Mouse (Mus musculus) intestine, embryonic 15.5 days (tissue): Measurements from ENCODE around the gene Gm960. TPM values are rescaled to one million over a fixed set of nuclear protein-coding genes. Genes with fewer than 3 reads are reported as not detected.

ENCODE experiments used
- ATAC-seq: fragments of 200-750 bp; cut with Nextera tagmentation; 2 replicates; pipeline ENCODE4 v1.8.0; 2017; ENCODE audit warnings: moderate TSS enrichment, moderate library complexity
- H3K27ac ChIP-seq: fragments of 300-500 bp; sonication (generic); 2 replicates; pipeline ENCODE4 v1.5.1; 2015; ENCODE audit warnings: mild to moderate bottlenecking, inconsistent platforms
- H3K27me3 ChIP-seq: fragments of 300-500 bp; sonication (generic); replicated peaks from 2 replicates; pipeline ENCODE4 v1.6.1; 2015; ENCODE audit warnings: inconsistent platforms
- H3K36me3 ChIP-seq: fragments of 300-500 bp; sonication (generic); 2 replicates; pipeline ENCODE4 v1.6.1; 2015; ENCODE audit warnings: inconsistent platforms
- H3K4me1 ChIP-seq: fragments of 300-500 bp; sonication (generic); replicated peaks from 2 replicates; pipeline ENCODE4 v1.6.1; 2015; ENCODE audit warnings: inconsistent platforms
- H3K4me2 ChIP-seq: fragments of 300-500 bp; sonication (generic); replicated peaks from 2 replicates; pipeline ENCODE4 v1.6.1; 2015; ENCODE audit warnings: mild to moderate bottlenecking, inconsistent platforms
- H3K4me3 ChIP-seq: fragments of 300-500 bp; sonication (generic); replicated peaks from 2 replicates; pipeline ENCODE4 v1.5.1; 2015; ENCODE audit warnings: inconsistent platforms
- H3K9ac ChIP-seq: fragments of 300-500 bp; sonication (generic); 2 replicates; pipeline ENCODE4 v1.6.1; 2015; ENCODE audit warnings: inconsistent platforms
- H3K9me3 ChIP-seq: fragments of 300-500 bp; sonication (generic); 2 replicates; pipeline ENCODE4 v1.6.1; 2016; ENCODE audit warnings: inconsistent platforms
- WGBS: fragments of 180-500 bp; shearing (Covaris S2); methylation state at CpG from one replicate; pipeline ENCODE4 v1.1.7; 2015; 5-methylcytosine and 5-hydroxymethylcytosine counted together
- polyA plus RNA-seq: library from polyadenylated mRNA; unstranded; fragments of >200 nt; fragmentation: Nextera tagmentation; extraction: Ambion mirVana; gene quantifications from 2 replicates; pipeline ENCODE4 v1.2.1, GENCODE M21; 2015

Gm960 gene
- polyA plus RNA-seq, 1 experiment from 2014 or later = 1.4 TPM

DNA sequence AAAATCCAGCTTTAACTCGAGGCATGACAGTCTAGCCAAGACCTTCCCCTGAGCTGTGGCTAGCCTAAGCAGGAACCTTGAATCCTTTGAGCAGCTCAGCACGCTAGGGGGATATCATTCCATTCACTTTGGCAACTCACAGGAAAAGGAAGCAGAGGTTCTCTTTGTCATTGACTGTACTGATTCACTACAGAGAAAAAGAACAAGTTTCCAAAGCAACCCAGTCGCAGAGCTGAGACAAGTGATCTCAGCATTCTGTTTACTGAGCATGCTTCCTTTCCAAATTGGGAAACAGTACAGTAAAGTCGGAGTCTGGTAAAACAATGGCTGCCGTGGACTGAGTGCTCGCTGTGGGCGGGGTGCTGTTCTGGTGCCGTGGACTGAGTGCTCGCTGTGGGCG lies 10.3 kb upstream of the Gm960 start:
- H3K9ac ChIP-seq = no peak overlapping the region
- H3K4me1 ChIP-seq = peaks cover 16% of the 10 kb centered on the region
- no peak overlapping the region for H3K4me2 ChIP-seq
- no peaks in the 10 kb centered on the region for H3K36me3 ChIP-seq
- no peaks in the 10 kb centered on the region for H3K9me3 ChIP-seq
- peaks cover 35% of the 10 kb centered on the region for H3K27me3 ChIP-seq
- no peak overlapping the region for H3K27ac ChIP-seq
- 80% methylated on average over 10 of the region's 10 CpGs for WGBS
- no peak for ATAC-seq
- no peak overlapping the region for H3K4me3 ChIP-seq

GRCm38 (mm10) chr19:4701221-4701620 lies 2.8 kb upstream of the Gm960 start:
- 51% methylated on average over 7 of the region's 7 CpGs for WGBS
- no peak overlapping the region for H3K4me2 ChIP-seq
- no peak for ATAC-seq
- H3K4me3 ChIP-seq = no peak overlapping the region
- H3K9me3 ChIP-seq = no peaks in the 10 kb centered on the region
- H3K27me3 ChIP-seq = peaks cover 35% of the 10 kb centered on the region
- H3K4me1 ChIP-seq = peaks cover 3% of the 10 kb centered on the region; the same call in 1 of the 2 replicates
- H3K36me3 ChIP-seq = no peaks in the 10 kb centered on the region
- H3K27ac ChIP-seq = no peak overlapping the region
- H3K9ac ChIP-seq = no peak overlapping the region

GRCm38 (mm10) chr19:4700656-4701055 lies 2.2 kb upstream of the Gm960 start:
- 70% methylated on average over 8 of the region's 8 CpGs for WGBS
- Histone ChIP-seq H3K27me3 (peaks cover 35% of the 10 kb centered on the region), H3K36me3 (no peaks in the 10 kb centered on the region), H3K9me3 (no peaks in the 10 kb centered on the region), H3K9ac (no peak overlapping the region), H3K4me1 (peaks cover 3% of the 10 kb centered on the region; the same call in 1 of the 2 replicates), H3K4me2 (no peak overlapping the region), H3K4me3 (no peak overlapping the region), H3K27ac (no peak overlapping the region)
- ATAC-seq = no peak

GRCm38 (mm10) chr19:4699821-4700220 lies 1.4 kb upstream of the Gm960 start:
- WGBS = 45% methylated on average over 5 of the region's 5 CpGs
- peaks cover 3% of the 10 kb centered on the region; the same call in 1 of the 2 replicates for H3K4me1 ChIP-seq
- H3K4me3 ChIP-seq = no peak overlapping the region
- peaks cover 35% of the 10 kb centered on the region for H3K27me3 ChIP-seq
- no peaks in the 10 kb centered on the region for H3K9me3 ChIP-seq
- no peak overlapping the region for H3K4me2 ChIP-seq
- no peaks in the 10 kb centered on the region for H3K36me3 ChIP-seq
- no peak for ATAC-seq
- H3K9ac ChIP-seq = no peak overlapping the region
- no peak overlapping the region for H3K27ac ChIP-seq

DNA sequence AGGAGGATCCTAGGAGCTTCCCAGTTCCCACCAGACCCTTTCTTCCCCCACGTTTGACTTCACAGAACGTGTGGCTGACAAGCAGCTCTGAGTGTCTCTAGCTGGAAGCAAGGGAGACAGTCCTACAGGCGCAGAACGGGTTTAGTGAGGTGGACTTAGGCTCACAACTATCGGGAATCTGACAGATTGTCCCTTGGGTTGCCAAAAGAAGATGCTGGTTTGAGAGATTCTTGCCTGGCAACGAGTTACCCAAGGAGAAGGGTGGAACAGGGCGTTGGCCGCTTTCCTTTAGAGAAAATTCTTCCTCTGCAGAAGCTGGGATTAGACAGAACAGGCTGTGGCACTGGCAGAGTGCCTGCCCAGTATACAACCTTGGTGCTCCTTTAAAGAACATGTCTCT lies 388 bp upstream of the Gm960 start:
- Histone ChIP-seq H3K4me1 (peaks cover 3% of the 10 kb centered on the region; the same call in 1 of the 2 replicates), H3K27me3 (peaks cover 35% of the 10 kb centered on the region), H3K9ac (no peak overlapping the region), H3K9me3 (no peaks in the 10 kb centered on the region), H3K27ac (no peak overlapping the region), H3K4me3 (no peak overlapping the region), H3K36me3 (no peaks in the 10 kb centered on the region), H3K4me2 (peak overlapping the region; percentile 95)
- WGBS = 33% methylated on average over 8 of the region's 8 CpGs
- no peak for ATAC-seq

DNA sequence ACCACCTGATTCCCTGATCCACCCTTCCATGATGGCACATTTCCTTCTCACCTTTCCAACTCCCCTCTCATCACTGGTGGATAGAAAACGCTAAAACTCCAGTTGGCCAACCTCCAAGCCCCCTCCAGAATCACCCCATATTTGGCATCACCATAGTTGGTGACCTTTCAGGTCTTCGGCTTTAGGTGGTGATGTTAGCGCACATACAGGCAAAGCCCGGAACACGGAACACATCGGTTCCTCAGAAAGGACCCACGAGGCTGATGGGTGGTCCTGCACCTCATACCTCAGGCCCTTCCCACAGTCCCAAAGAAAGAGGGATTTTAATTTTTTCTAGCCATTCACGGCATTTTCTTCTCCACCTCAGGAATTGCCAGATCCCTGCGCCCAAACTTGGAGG lies 747 bp downstream of the Gm960 start:
- H3K4me1 ChIP-seq = peaks cover 3% of the 10 kb centered on the region; the same call in 1 of the 2 replicates
- H3K36me3 ChIP-seq = no peaks in the 10 kb centered on the region
- H3K27me3 ChIP-seq = peaks cover 35% of the 10 kb centered on the region
- H3K27ac ChIP-seq = no peak overlapping the region
- no peaks in the 10 kb centered on the region for H3K9me3 ChIP-seq
- WGBS = 73% methylated on average over 9 of the region's 9 CpGs
- H3K4me3 ChIP-seq = peak overlapping the region; percentile 61; the same call in 1 of the 2 replicates
- H3K4me2 ChIP-seq = peak overlapping the region; percentile 95
- no peak for ATAC-seq
- peak overlapping the region; percentile 56; the same call in 1 of the 2 replicates for H3K9ac ChIP-seq

GRCm38 (mm10) chr19:4697121-4697520 lies 1.3 kb downstream of the Gm960 start:
- 89% methylated on average over 3 of the region's 3 CpGs for WGBS
- ATAC-seq = no peak
- Histone ChIP-seq H3K9me3 (no peaks in the 10 kb centered on the region), H3K4me1 (peaks cover 3% of the 10 kb centered on the region; the same call in 1 of the 2 replicates), H3K27me3 (peaks cover 35% of the 10 kb centered on the region), H3K4me3 (no peak overlapping the region), H3K36me3 (no peaks in the 10 kb centered on the region), H3K4me2 (no peak overlapping the region), H3K9ac (no peak overlapping the region), H3K27ac (no peak overlapping the region)

DNA sequence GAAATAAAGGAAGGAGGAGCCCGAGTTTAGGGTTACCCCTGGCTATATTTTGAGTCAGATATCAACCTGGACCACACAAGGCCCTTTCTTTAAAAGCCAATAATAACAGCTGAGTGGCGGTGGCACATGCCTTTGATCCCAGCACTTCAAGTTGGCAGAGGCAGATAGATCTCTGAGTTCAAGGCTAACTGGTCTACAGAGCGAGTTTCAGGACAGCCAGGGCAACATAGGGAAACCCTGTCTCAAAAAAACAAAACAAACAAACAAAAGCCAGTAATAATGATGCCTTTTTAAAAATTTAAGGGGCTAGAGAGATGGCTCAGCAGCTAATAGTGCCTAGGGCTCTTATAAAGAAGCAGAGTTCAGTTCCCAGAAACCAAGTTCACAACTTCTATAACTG lies 4.1 kb downstream of the Gm960 start:
- no peak overlapping the region for H3K4me3 ChIP-seq
- no peak overlapping the region for H3K9ac ChIP-seq
- peaks cover 22% of the 10 kb centered on the region for H3K27me3 ChIP-seq
- H3K4me1 ChIP-seq = peaks cover 3% of the 10 kb centered on the region; the same call in 1 of the 2 replicates
- ATAC-seq = no peak
- H3K27ac ChIP-seq = no peak overlapping the region
- 66% methylated on average over 3 of the region's 3 CpGs for WGBS
- H3K4me2 ChIP-seq = no peak overlapping the region
- H3K9me3 ChIP-seq = no peaks in the 10 kb centered on the region
- H3K36me3 ChIP-seq = no peaks in the 10 kb centered on the region

GRCm38 (mm10) chr19:4672401-4672800 lies 26.1 kb downstream of the Gm960 start:
- H3K36me3 ChIP-seq = no peaks in the 10 kb centered on the region
- no peak for ATAC-seq
- WGBS = 49% methylated on average over 6 of the region's 6 CpGs
- no peaks in the 10 kb centered on the region for H3K27me3 ChIP-seq
- no peak overlapping the region for H3K4me2 ChIP-seq
- H3K9ac ChIP-seq = no peak overlapping the region
- H3K4me3 ChIP-seq = no peak overlapping the region
- H3K4me1 ChIP-seq = no peaks in the 10 kb centered on the region
- H3K9me3 ChIP-seq = no peaks in the 10 kb centered on the region
- no peak overlapping the region for H3K27ac ChIP-seq

- H3K9me3 ChIP-seq = no peaks in the 10 kb centered on the region
- H3K4me3 ChIP-seq = no peak overlapping the region
- no peaks in the 10 kb centered on the region for H3K27me3 ChIP-seq
- no peak overlapping the region for H3K9ac ChIP-seq
- H3K4me2 ChIP-seq = no peak overlapping the region
- peak; percentile 88 for ATAC-seq
- WGBS = 32% methylated on average over 4 of the region's 4 CpGs
- no peaks in the 10 kb centered on the region for H3K36me3 ChIP-seq
- no peaks in the 10 kb centered on the region for H3K4me1 ChIP-seq
- no peak overlapping the region for H3K27ac ChIP-seq
Measured at GRCm38 (mm10) chr19:4670776-4671175, 27.7 kb downstream of the Gm960 start.

DNA sequence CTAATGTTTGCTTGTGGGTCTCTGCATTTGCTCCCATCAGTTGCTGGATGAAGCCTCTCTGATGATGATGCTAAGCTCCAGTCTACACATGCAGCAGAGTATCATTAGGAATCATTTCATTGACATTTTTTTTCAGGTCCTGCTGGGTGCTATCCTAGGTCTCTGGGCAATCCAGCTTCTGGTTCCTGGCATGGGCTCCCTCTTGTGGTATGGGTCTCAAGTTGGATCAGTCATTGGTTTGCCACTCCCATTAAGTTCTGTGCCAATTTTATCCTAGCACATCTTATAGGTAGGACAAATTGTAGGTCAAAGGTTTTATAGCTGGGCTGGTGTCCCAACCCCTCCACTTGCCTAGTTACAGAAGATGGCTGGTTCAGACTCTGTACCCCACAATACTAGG lies 31.7 kb downstream of the Gm960 start:
- H3K9ac ChIP-seq = no peak overlapping the region
- no peaks in the 10 kb centered on the region for H3K36me3 ChIP-seq
- no peak overlapping the region for H3K4me2 ChIP-seq
- H3K27ac ChIP-seq = no peak overlapping the region
- H3K9me3 ChIP-seq = no peaks in the 10 kb centered on the region
- H3K4me1 ChIP-seq = no peaks in the 10 kb centered on the region
- ATAC-seq = no peak
- H3K4me3 ChIP-seq = no peak overlapping the region
- no peaks in the 10 kb centered on the region for H3K27me3 ChIP-seq

DNA sequence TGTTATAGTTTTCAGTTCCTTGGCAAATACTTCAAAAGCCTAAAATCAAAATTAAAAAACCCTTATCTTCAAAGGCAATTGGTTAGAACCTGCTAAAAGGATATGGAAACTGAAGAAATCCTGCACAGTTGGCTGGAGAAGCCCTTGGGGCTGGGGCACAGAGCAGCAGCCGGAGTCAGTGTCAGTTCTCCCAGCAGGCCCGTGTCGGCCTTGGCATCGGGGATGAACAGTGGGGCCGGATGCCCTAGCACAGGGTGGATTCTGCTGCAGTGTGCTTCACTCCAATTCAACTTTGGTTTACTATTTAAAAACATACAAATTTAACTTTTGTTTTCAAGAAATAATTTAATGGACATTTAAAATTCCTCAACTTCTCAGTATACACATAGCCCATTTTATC lies 40.3 kb downstream of the Gm960 start:
- Histone ChIP-seq H3K36me3 (no peaks in the 10 kb centered on the region), H3K9ac (no peak overlapping the region), H3K9me3 (no peaks in the 10 kb centered on the region), H3K4me2 (no peak overlapping the region), H3K4me3 (no peak overlapping the region), H3K27ac (no peak overlapping the region), H3K27me3 (no peaks in the 10 kb centered on the region), H3K4me1 (no peaks in the 10 kb centered on the region)
- WGBS = 92% methylated on average over 5 of the region's 5 CpGs
- ATAC-seq = no peak

DNA sequence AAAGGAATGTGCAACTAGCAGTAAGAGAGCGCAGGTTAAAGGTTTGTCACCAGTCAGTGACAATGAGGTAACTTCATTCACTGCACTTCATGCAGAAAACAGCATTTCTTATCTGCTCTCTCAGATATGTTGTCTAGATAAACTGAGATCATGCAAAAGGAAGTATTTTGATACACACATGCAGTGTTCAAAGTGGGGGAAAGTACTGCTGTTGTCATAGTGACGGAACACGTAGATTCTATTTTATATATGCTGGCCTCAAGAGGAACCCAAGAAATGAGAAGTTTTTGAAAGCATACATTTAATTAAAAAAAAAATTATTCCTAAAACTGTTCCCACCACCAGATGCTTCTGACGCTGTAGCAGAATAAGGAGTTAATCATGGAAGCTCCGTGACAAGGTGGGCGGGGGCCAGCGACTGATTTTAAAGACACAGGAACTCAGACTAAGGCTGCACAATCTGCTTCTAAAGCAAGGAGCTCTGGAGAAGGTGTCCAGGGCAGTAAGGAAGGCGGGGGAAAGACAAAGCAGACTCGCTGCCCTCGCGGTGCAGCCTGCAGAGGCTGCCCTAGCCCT lies 51.5 kb downstream of the Gm960 start:
- 69% methylated on average over 11 of the region's 11 CpGs for WGBS
- H3K27ac ChIP-seq = no peak overlapping the region
- no peaks in the 10 kb centered on the region for H3K4me1 ChIP-seq
- H3K36me3 ChIP-seq = no peaks in the 10 kb centered on the region
- H3K4me3 ChIP-seq = no peak overlapping the region
- no peak overlapping the region for H3K9ac ChIP-seq
- no peaks in the 10 kb centered on the region for H3K9me3 ChIP-seq
- no peaks in the 10 kb centered on the region for H3K27me3 ChIP-seq
- no peak overlapping the region for H3K4me2 ChIP-seq
- ATAC-seq = no peak
